Mouse (Mus musculus) T-helper 1 cell (primary cell): Measurements from ENCODE around the gene Cox7a1.

Experiments used
- in situ Hi-C: fragments of 300-600 bp; cut with MboI, MseI; formaldehyde crosslinking; loops from one replicate; pipeline ENCODE4 v1.15.1; 2025; ENCODE audit warnings: high pct_unique_total_duplicates

Cox7a1 gene

GRCm38 (mm10) chr7:30219293-30220007 lies 35.5 kb downstream of the Cox7a1 start:
- in situ Hi-C loops, result loop anchor here (5.0 kb wide), 1 partner anchor 37 kb away; the partner anchor contains the start of gene Cox7a1

- in situ Hi-C loops, result no loop called here
Measured at GRCm38 (mm10) chr7:30220008-30220356, 36.0 kb downstream of the Cox7a1 start.

DNA sequence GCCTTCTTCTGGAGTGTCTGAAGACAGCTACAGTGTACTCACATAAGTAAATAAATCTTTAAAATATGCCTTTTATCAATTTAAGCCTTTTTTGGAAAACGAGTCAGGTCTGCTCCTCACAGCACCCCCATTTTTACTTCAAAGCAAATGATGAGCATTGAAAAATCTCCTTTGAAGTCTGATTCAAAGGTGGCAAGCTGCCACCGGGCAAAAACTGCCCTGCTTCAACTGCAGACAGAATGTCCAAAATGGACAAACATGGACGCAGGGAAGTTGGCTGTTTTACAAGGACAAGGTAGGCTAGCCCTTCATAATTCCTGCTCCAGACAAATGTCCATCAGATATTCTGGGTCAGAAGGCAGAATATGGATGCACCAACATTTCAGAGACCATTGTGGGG lies 37.5 kb downstream of the Cox7a1 start:
- in situ Hi-C loops, result no loop called here

DNA sequence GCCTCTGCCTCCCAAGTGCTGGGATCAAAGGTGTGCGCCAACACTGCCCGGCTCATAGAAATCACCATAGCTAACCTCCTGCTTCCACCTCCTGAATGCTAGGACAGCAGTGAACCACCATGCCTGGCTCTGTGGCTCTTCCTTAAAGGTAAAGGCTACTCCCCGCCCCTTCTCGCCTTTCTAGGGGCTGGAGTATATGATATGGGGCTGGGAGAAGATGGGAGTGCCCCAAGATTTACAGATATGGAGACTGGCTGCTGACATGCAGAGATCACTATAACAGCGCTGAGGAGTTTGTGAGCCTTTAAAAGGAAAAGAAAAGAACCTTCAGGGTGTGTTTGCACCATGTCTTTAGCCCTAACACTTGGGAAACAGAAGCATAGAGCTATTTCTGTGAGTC lies 38.3 kb downstream of the Cox7a1 start:
- in situ Hi-C loops, result no loop called here

- in situ Hi-C loops, result no loop called here
Measured at GRCm38 (mm10) chr7:30224206-30224605, 40.3 kb downstream of the Cox7a1 start.

DNA sequence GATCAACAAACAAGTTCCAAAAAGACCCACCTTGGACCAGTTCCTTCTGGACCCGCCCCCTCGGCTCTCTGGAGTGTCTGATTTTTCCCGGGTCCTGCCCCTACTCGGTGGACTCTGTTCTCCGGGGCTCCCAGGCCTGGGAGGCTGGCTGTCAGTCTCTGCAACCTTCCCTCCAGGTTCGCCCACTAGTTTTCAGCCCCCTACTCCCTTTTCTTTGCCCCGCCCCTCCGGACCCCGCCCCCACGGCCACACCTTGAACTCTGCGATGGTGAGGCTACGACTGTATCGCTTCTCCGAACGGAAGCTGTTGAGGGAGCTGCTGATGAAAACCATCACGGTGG lies 47.4 kb downstream of the Cox7a1 start:
- in situ Hi-C loops, result no loop called here

GRCm38 (mm10) chr7:30231669-30232454 lies 47.9 kb downstream of the Cox7a1 start, which contains the start of the genes Polr2i and Tbcb:
Gene Polr2i, plus strand, starts transcription at chr7:30231948.
Gene Tbcb, minus strand, starts transcription at chr7:30232272.
- in situ Hi-C loops, result no loop called here

DNA sequence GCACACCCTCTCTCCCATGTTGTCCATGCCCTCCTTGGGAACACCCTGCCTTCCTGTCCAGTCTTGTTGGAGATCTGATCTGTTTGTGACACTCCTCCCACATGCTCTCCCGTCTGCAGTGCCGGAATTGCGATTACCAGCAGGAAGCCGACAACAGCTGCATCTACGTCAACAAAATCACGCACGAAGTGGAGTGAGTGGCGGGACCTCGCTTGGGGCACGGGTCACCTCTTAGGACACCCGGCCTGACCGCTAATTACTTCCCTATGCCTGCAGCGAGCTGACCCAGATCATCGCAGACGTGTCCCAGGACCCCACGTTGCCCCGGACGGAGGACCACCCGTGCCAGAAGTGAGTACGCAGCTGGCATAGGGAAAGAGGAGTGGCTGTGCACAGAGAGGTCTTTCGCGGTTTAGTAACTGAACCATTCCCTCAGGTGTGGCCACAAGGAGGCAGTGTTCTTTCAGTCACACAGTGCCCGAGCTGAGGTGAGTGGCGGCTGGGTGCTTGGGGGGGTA lies 48.7 kb downstream of the Cox7a1 start:
- in situ Hi-C loops, result no loop called here

DNA sequence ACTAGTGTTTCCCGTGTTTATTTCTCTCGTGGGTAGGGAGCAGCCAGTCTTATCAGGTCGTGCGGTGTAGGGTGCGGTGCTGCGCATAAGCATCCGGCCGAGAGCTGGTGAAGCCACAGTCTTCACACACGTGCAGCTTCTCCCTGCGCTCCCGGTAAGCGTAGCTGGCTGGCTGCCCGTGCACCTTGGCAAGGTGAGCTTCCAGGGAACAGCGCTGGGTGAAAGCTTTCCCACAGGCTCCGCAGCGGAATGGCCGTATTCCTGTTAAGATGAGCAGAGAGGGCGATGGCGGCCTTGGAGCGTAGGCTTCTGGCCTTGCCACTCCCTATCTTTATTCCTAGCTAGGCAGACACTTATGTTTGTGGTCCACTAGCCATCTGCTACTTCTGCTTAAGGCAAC lies 49.4 kb downstream of the Cox7a1 start:
- in situ Hi-C loops, result no loop called here

DNA sequence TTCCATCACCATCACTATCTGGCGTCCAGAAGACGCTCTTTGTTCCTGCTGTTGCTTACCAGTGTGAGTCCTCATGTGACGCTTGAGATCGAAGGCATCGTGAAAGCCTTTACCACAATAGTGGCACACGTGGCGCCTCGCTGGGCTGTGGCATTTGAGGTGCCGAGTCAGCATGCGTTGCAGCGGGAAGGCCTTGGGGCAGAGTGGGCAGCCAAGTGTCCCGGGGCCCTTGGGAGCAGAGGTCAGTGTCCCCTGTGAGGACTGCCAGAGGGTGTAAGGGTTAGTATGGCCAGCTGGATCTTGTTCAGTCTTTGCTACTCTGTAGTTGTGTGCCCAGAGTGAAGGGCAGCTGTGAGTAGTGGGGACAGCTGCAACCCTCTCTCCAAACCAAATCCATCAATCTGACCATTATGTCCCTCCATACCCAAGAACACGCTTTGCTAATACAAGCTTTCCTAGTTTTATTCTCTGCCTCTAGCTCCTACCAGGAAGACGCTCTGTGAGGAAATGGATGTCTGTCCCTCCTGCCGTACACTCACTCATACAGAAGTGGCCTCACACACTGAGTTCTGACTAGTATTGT lies 50.4 kb downstream of the Cox7a1 start:
- in situ Hi-C loops, result no loop called here

DNA sequence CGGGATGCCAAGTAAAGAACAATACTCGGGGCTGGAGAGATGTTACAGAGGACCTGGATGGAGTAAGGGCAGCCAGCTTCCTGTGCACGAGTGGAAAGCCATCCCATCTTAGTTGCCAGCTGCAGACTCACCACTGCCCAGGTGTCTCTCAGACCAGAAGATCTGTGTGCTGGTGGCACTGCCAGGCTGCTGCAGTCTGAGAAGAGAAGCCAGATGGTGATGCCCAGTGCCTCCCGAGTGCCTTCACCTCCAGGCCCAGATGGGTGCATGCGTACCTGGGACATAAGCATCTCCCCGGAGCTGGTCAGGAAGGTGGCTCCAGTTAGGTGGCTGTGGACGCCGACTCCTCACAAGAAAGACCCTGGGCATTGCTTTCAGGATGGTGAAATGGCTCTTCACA lies 51.1 kb downstream of the Cox7a1 start:
- in situ Hi-C loops, result no loop called here

DNA sequence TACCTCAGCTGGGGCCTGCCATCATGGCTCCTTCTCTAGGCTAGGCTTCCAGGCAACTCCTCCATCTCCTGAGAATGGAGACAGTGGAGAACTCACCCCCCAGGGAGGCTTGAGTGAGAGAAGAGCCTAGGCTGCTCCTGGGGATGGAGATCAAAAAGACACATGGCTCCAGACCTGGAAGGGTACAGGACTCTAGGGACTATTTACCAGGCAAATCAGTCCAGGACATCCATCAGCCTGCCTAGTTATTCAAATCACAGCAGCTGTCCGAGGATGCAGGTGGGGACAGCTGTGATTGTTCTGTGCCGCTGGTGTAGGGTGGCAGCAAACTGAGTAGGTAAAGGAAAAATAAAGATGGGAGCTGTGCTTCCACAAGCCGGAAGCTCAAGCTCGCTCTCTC lies 51.7 kb downstream of the Cox7a1 start, which contains the start of gene Ovol3:
Gene Ovol3 (minus strand): TSS at position 101 of the 400 bp plus-strand sequence.
- in situ Hi-C loops, result no loop called here
